Mouse (Mus musculus) activated CD4-positive, CD25-positive, alpha-beta regulatory T cell, adult 4 months (primary cell): ENCODE results near the gene Rhox7b. TPM values are rescaled to one million over a fixed set of nuclear protein-coding genes. Genes with fewer than 3 reads are reported as not detected.
"Not testable (repeated sequence)": the region's sequence is repeated elsewhere in the genome, so short reads cannot be mapped to it uniquely, and the experiment has no call there.

Experiments used
- ATAC-seq: one replicate; pipeline ENCODE4 v1.8.0; 2017
- polyA plus RNA-seq, 2 experiments: library from polyadenylated mRNA; unstranded; fragments of 100-300 nt; shearing (Covaris generic); gene quantifications; one replicate each; pipeline ENCODE4 v1.2.1; 2017

Gene Rhox7b
- not detected for polyA plus RNA-seq

DNA sequence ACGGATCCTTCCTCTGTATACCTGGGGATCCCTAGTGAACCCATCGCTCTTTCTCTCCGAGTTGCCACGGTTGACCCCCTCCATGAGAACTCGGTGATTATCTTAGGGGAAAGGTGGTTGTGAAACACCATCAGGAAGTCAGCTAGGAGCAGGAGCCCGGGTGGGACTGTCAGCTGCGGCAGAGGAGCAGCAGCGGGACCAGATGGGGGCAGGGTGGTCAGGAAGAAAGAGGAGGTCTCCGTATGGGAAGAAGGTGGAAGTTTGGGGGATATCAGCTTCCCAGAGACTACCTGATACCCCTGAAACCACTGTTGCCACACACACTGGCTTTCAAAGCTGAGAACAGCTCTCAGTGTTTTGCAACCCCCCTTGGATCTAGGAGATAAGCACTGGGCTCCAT is at the start of gene Rhox7b:
TSS of gene Rhox7b (minus strand) at position 101 of the 400 bp plus-strand sequence.
- ATAC-seq: not testable (repeated sequence)

DNA sequence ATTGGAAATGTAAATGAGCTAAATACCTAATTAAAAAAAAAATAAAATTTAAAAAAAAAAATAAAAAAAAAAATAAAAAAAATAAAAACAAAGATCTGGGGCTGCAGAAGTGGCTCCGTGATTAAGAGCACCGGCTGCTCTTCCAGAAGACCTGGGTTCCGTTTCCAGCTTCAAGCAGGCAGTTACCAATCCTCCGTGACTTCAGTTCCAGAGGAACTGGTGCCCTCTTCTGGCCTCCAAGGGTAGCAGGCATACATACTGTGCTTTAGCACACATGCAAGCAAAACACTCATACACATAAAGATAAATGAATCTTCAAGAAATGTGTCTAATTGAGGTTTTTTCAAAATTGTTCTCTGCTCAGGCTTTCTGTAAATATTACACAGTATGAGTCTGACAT is 19.3 kb upstream of the Rhox7b start:
- no peak for ATAC-seq

DNA sequence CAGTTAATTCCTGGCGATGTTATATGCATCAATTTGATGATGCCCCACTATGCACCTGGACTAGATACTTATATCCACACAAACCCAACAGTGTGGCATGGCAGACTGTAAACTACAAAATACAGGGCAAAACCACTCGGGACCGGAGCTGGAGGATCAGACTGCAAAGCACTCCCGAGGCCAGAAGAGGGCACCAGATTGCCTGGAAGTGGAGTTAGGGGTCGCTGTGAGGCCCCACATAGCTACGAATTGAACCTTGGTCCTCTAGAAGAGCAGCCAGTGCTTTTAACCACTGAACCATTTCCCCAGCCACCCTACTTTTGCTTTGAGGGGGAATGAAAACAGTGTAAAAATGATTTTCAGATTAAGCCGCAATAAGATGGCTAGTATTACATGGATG is 11.5 kb upstream of the Rhox7b start:
- no peak for ATAC-seq

DNA sequence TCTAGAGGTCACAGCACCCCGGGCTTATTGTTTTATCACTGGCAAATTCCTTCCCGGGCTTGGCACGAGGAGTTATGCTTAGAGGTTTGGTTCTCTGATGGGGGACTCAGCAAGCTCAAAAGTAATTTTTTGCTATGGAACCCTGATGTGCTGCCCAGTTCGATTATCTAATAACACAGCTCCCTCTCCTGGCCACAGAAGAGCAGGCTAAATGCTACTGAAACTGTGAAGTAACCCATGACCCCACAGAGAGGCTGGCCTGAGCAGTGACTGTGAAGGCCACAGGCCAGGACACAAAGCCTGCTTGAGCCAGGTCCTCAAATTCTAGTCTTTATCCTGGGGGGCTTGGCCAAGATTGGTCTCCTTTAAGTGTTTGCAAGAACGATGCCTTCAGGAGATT is 6.7 kb upstream of the Rhox7b start:
- no peak for ATAC-seq

DNA sequence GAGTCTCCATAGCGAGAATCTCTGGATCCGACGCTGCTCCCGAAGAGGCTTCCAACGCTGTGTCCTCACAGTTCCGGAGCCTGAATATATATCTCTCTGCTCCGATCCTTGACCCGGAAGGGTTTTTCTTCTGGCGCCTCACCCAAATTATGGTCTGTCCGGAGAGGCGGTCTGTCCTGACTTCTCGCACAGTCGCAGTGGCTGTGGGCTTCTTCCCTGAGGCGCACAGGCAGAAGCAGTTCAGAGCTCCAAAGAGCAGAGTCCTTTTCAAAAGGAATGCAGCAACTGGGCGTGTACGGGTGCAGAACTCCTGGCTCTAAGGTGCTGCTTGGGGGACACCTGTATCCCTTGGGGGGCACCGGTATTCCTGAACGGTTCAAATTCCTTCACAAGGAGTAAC is 4.6 kb upstream of the Rhox7b start, which contains the start of gene Rhox9:
TSS of gene Rhox9 (minus strand) at position 101 of the 400 bp plus-strand sequence.
- not testable (repeated sequence) for ATAC-seq

DNA sequence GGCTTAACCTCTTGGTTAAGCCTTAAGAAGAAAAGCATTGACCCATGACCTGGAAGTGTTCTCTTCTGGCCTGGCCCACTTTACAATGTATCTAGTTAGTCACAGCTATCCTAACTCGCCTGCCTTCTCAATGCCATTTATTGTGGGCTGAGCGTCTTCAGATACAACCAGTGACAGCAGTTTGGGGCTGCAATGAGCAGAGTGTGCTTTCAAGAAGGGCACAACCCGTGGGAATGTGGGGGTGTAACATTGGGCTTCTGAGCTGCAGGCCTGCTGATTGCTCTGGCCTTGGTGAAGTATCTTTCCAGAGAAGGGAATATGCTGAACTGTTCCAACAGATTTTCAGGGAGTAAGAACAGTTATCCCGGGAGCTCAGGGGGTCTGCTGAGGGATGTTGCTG is 18.2 kb downstream of the Rhox7b start, which contains the start of gene Rhox8:
TSS of gene Rhox8 (minus strand) at position 101 of the 400 bp plus-strand sequence.
- no peak for ATAC-seq

DNA sequence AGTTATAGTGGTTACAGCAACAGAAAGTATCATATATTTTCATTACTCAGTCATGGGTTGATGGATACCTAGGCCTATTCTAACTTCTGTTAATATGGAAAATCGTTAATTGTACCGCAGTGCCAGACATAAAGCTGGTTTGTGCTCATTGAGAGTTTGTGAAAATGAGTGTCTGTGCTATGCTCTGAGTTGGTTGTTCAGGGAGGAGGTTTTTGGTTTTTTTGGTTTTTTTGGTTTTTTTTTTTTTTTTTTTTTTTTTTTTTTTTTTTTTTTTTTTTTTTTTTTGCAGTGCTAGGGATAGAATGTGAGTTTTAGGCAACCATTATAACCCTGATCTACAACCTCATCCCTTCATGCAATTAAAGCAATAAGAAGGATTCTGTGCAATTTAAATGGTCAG is 25.4 kb downstream of the Rhox7b start:
- no peak for ATAC-seq

Other genes with a start within 250 kb of the Rhox7b start
- not detected for gene Rhox4g, start 245.9 kb downstream of the Rhox7b start, polyA plus RNA-seq
- not detected for gene Rhox3h, start 228.5 kb downstream of the Rhox7b start, polyA plus RNA-seq
- not detected for gene Rhox2h, start 224.0 kb downstream of the Rhox7b start, polyA plus RNA-seq
- not detected for gene Rhox5, start 92.4 kb downstream of the Rhox7b start, polyA plus RNA-seq
- gene Rhox6, start 70.3 kb downstream of the Rhox7b start, polyA plus RNA-seq: not detected
- gene Rhox7a, start 65.5 kb downstream of the Rhox7b start, polyA plus RNA-seq: not detected
- under 1 TPM in 1 of 2 experiments, not detected in 1; 0.46 TPM for gene Rhox8, start 18.3 kb downstream of the Rhox7b start, polyA plus RNA-seq
- not detected for gene Rhox9, start 4.5 kb upstream of the Rhox7b start, polyA plus RNA-seq
- under 1 TPM in 1 of 2 experiments, not detected in 1; 0.36 TPM for gene Btg1-ps1, start 121.6 kb upstream of the Rhox7b start, polyA plus RNA-seq
- not detected for gene Btg1-ps2, start 145.9 kb upstream of the Rhox7b start, polyA plus RNA-seq
- not detected for gene Rhox10, start 169.2 kb upstream of the Rhox7b start, polyA plus RNA-seq
- gene Rhox11, start 187.9 kb upstream of the Rhox7b start, polyA plus RNA-seq: not detected
- not detected for gene Rhox12, start 213.7 kb upstream of the Rhox7b start, polyA plus RNA-seq
- gene Rhox13, start 224.0 kb upstream of the Rhox7b start, polyA plus RNA-seq: not detected